Mouse (Mus musculus): ENCODE results near the gene Fam222a.

GRCm38 (mm10) chr5:114555424-114555823, 12.4 kb upstream of the Fam222a start:
- peak; percentile 50 for TF ChIP-seq CTCF (IDR thresholded peaks at IDR 0.05; ENCODE audit: low read depth)
- TF ChIP-seq EP300 (IDR thresholded peaks at IDR 0.05; ENCODE audit: low read depth): no peak
